Mouse (Mus musculus): ENCODE measurements at regions not wholly inside any gene's neighbourhood (a gene's known extent, or its start where the extent isn't known, plus 50 kb on each side); places are given as distances from the start of the nearest gene placed in this dataset.

GRCm38 (mm10) chr1:137418388-137418787, 458.1 kb upstream of the Nr5a2 start:
- Histone ChIP-seq H3K27ac (replicated peaks; ENCODE audit: low read depth, low read length) (no peak overlapping the region), H3K36me3 (ENCODE audit: control insufficient read depth, insufficient read depth, low read length) (no peaks in the 10 kb centered on the region), H3K9ac (ENCODE audit: low read length) (no peak overlapping the region), H3K4me1 (ENCODE audit: control insufficient read depth, insufficient read depth, low read length) (no peaks in the 10 kb centered on the region), H3K9me3 (ENCODE audit: control insufficient read depth, low read length) (no peaks in the 10 kb centered on the region), H3K4me3 (ENCODE audit: low read depth, low read length) (no peak overlapping the region), H3K4me2 (ENCODE audit: low read depth, severe bottlenecking) (no peak overlapping the region), H3K27me3 (ENCODE audit: control insufficient read depth, insufficient read depth, low read length) (no peaks in the 10 kb centered on the region)
- DNase-seq (ENCODE audit: low spot score) = no peak
- WGBS = 77% methylated on average over 3 of the region's 3 CpGs
- no peak for ATAC-seq (ENCODE audit: insufficient number of reproducible peaks, low FRiP score, low TSS enrichment, low read depth)

GRCm38 (mm10) chr1:137396736-137397135, 436.5 kb upstream of the Nr5a2 start:
- ATAC-seq (ENCODE audit: insufficient number of reproducible peaks, low FRiP score, low TSS enrichment, low read depth) = no peak
- Histone ChIP-seq H3K4me3 (ENCODE audit: low read depth, low read length) (no peak overlapping the region), H3K27me3 (ENCODE audit: control insufficient read depth, insufficient read depth, low read length) (no peaks in the 10 kb centered on the region), H3K9me3 (ENCODE audit: control insufficient read depth, low read length) (no peaks in the 10 kb centered on the region), H3K36me3 (ENCODE audit: control insufficient read depth, insufficient read depth, low read length) (no peaks in the 10 kb centered on the region), H3K4me2 (ENCODE audit: low read depth, severe bottlenecking) (no peak overlapping the region), H3K4me1 (ENCODE audit: control insufficient read depth, insufficient read depth, low read length) (no peaks in the 10 kb centered on the region), H3K27ac (replicated peaks; ENCODE audit: low read depth, low read length) (no peak overlapping the region), H3K9ac (ENCODE audit: low read length) (no peak overlapping the region)
- no peak for DNase-seq (ENCODE audit: low spot score)

- no peak overlapping the region for H3K27ac ChIP-seq (replicated peaks; ENCODE audit: low read depth, low read length)
- no peak overlapping the region for H3K4me3 ChIP-seq (ENCODE audit: low read depth, low read length)
- H3K9me3 ChIP-seq (ENCODE audit: control insufficient read depth, low read length) = no peaks in the 10 kb centered on the region
- WGBS = 68% methylated on average over 4 of the region's 4 CpGs
- 0 out of 2 replicates have a peak, but pooled peaks cover 3% of the 10 kb centered on the region for H3K4me1 ChIP-seq (ENCODE audit: control insufficient read depth, insufficient read depth, low read length)
- ATAC-seq (ENCODE audit: insufficient number of reproducible peaks, low FRiP score, low TSS enrichment, low read depth) (no peak), DNase-seq (ENCODE audit: low spot score) (no peak)
- no peak overlapping the region for H3K4me2 ChIP-seq (ENCODE audit: low read depth, severe bottlenecking)
- H3K9ac ChIP-seq (ENCODE audit: low read length) = no peak overlapping the region
- no peaks in the 10 kb centered on the region for H3K27me3 ChIP-seq (ENCODE audit: control insufficient read depth, insufficient read depth, low read length)
- no peaks in the 10 kb centered on the region for H3K36me3 ChIP-seq (ENCODE audit: control insufficient read depth, insufficient read depth, low read length)
Observed at GRCm38 (mm10) chr1:137387509-137387908, 427.3 kb upstream of the Nr5a2 start.

GRCm38 (mm10) chr1:137378072-137378985, 418.1 kb upstream of the Nr5a2 start:
- WGBS = 32% methylated on average over 6 of the region's 6 CpGs
- no peaks in the 10 kb centered on the region for H3K27me3 ChIP-seq (ENCODE audit: control insufficient read depth, insufficient read depth, low read length)
- ATAC-seq (ENCODE audit: insufficient number of reproducible peaks, low FRiP score, low TSS enrichment, low read depth) = no peak
- H3K9ac ChIP-seq (ENCODE audit: low read length) = no peak overlapping the region
- no peak overlapping the region for H3K27ac ChIP-seq (replicated peaks; ENCODE audit: low read depth, low read length)
- no peak overlapping the region for H3K4me2 ChIP-seq (ENCODE audit: low read depth, severe bottlenecking)
- H3K9me3 ChIP-seq (ENCODE audit: control insufficient read depth, low read length) = no peaks in the 10 kb centered on the region
- H3K36me3 ChIP-seq (ENCODE audit: control insufficient read depth, insufficient read depth, low read length) = no peaks in the 10 kb centered on the region
- H3K4me1 ChIP-seq (ENCODE audit: control insufficient read depth, insufficient read depth, low read length) = peaks cover 11% of the 10 kb centered on the region
- no peak overlapping the region for H3K4me3 ChIP-seq (ENCODE audit: low read depth, low read length)
- no peak for DNase-seq (ENCODE audit: low spot score)

GRCm38 (mm10) chr1:137376685-137377084, 416.4 kb upstream of the Nr5a2 start:
- Histone ChIP-seq H3K36me3 (ENCODE audit: control insufficient read depth, insufficient read depth, low read length) (no peaks in the 10 kb centered on the region), H3K4me3 (ENCODE audit: low read depth, low read length) (no peak overlapping the region), H3K9me3 (ENCODE audit: control insufficient read depth, low read length) (no peaks in the 10 kb centered on the region), H3K4me2 (ENCODE audit: low read depth, severe bottlenecking) (no peak overlapping the region), H3K4me1 (ENCODE audit: control insufficient read depth, insufficient read depth, low read length) (peaks cover 15% of the 10 kb centered on the region), H3K9ac (ENCODE audit: low read length) (no peak overlapping the region), H3K27ac (replicated peaks; ENCODE audit: low read depth, low read length) (no peak overlapping the region), H3K27me3 (ENCODE audit: control insufficient read depth, insufficient read depth, low read length) (no peaks in the 10 kb centered on the region)
- DNase-seq (ENCODE audit: low spot score) (no peak), ATAC-seq (ENCODE audit: insufficient number of reproducible peaks, low FRiP score, low TSS enrichment, low read depth) (no peak)
- WGBS = 27% methylated on average over 10 of the region's 10 CpGs

GRCm38 (mm10) chr1:137374641-137375040, 414.4 kb upstream of the Nr5a2 start:
- H3K4me1 ChIP-seq (ENCODE audit: control insufficient read depth, insufficient read depth, low read length) = peaks cover 15% of the 10 kb centered on the region
- H3K4me3 ChIP-seq (ENCODE audit: low read depth, low read length) = no peak overlapping the region
- no peaks in the 10 kb centered on the region for H3K9me3 ChIP-seq (ENCODE audit: control insufficient read depth, low read length)
- no peak overlapping the region; the same call in 1 of the 2 replicates for H3K27ac ChIP-seq (replicated peaks; ENCODE audit: low read depth, low read length)
- H3K9ac ChIP-seq (ENCODE audit: low read length) = no peak overlapping the region
- ATAC-seq (ENCODE audit: insufficient number of reproducible peaks, low FRiP score, low TSS enrichment, low read depth) = no peak
- H3K27me3 ChIP-seq (ENCODE audit: control insufficient read depth, insufficient read depth, low read length) = no peaks in the 10 kb centered on the region
- no peak for DNase-seq (ENCODE audit: low spot score)
- H3K4me2 ChIP-seq (ENCODE audit: low read depth, severe bottlenecking) = no peak overlapping the region
- WGBS = 73% methylated on average over 4 of the region's 4 CpGs
- H3K36me3 ChIP-seq (ENCODE audit: control insufficient read depth, insufficient read depth, low read length) = no peaks in the 10 kb centered on the region

- no peak overlapping the region for H3K9ac ChIP-seq (ENCODE audit: low read length)
- no peaks in the 10 kb centered on the region for H3K36me3 ChIP-seq (ENCODE audit: control insufficient read depth, insufficient read depth, low read length)
- DNase-seq (ENCODE audit: low spot score) = peak; percentile 48
- peak; percentile 36; the same call in 1 of the 2 replicates for ATAC-seq (ENCODE audit: insufficient number of reproducible peaks, low FRiP score, low TSS enrichment, low read depth)
- no peaks in the 10 kb centered on the region for H3K27me3 ChIP-seq (ENCODE audit: control insufficient read depth, insufficient read depth, low read length)
- no peak overlapping the region for H3K4me2 ChIP-seq (ENCODE audit: low read depth, severe bottlenecking)
- peak overlapping the region; percentile 62; the same call in 1 of the 2 replicates for H3K27ac ChIP-seq (replicated peaks; ENCODE audit: low read depth, low read length)
- no peak overlapping the region for H3K4me3 ChIP-seq (ENCODE audit: low read depth, low read length)
- WGBS = 30% methylated on average over 15 of the region's 15 CpGs
- H3K4me1 ChIP-seq (ENCODE audit: control insufficient read depth, insufficient read depth, low read length) = peaks cover 15% of the 10 kb centered on the region
- H3K9me3 ChIP-seq (ENCODE audit: control insufficient read depth, low read length) = no peaks in the 10 kb centered on the region
Observed at GRCm38 (mm10) chr1:137373509-137374420, 413.5 kb upstream of the Nr5a2 start.

- Histone ChIP-seq H3K9ac (ENCODE audit: low read length) (no peak overlapping the region), H3K4me2 (ENCODE audit: low read depth, severe bottlenecking) (no peak overlapping the region), H3K27ac (replicated peaks; ENCODE audit: low read depth, low read length) (no peak overlapping the region; the same call in 1 of the 2 replicates), H3K4me3 (ENCODE audit: low read depth, low read length) (no peak overlapping the region), H3K9me3 (ENCODE audit: control insufficient read depth, low read length) (no peaks in the 10 kb centered on the region), H3K36me3 (ENCODE audit: control insufficient read depth, insufficient read depth, low read length) (no peaks in the 10 kb centered on the region), H3K27me3 (ENCODE audit: control insufficient read depth, insufficient read depth, low read length) (no peaks in the 10 kb centered on the region), H3K4me1 (ENCODE audit: control insufficient read depth, insufficient read depth, low read length) (peaks cover 15% of the 10 kb centered on the region)
- peak; percentile 46 for DNase-seq (ENCODE audit: low spot score)
- peak; percentile 64; the same call in 1 of the 2 replicates for ATAC-seq (ENCODE audit: insufficient number of reproducible peaks, low FRiP score, low TSS enrichment, low read depth)
- 53% methylated on average over 3 of the region's 3 CpGs for WGBS
Observed at GRCm38 (mm10) chr1:137372236-137372635, 412.0 kb upstream of the Nr5a2 start.
